Mouse (Mus musculus): ENCODE measurements around the gene Ccdc86.
A peak's percentile ranks its signal among the peaks of the same experiment; 100 is the strongest.

GRCm38 (mm10) chr19:10979184-10980168 lies 30.4 kb upstream of the Ccdc86 start:
- peak; percentile 77 for TF ChIP-seq CTCF (IDR thresholded peaks at IDR 0.05; ENCODE audit: low read depth, low read length)
- TF ChIP-seq POLR2A (IDR thresholded peaks at IDR 0.05; ENCODE audit: extremely low read depth, insufficient read depth, low read length): no peak
